Mouse (Mus musculus): Measurements from ENCODE around the gene Cdh13. TPM values are rescaled to one million over a fixed set of nuclear protein-coding genes. Genes with fewer than 3 reads are reported as not detected.

The Cdh13 gene
- polyA plus RNA-seq, 1 experiment from 2014 or later, result 18.5 TPM

- Histone ChIP-seq H3K9ac (ENCODE audit: low read length) (no peak overlapping the region), H3K4me2 (replicated peaks; ENCODE audit: low read depth) (no peak overlapping the region), H3K27ac (replicated peaks) (no peak overlapping the region), H3K36me3 (ENCODE audit: control insufficient read depth, insufficient read depth, low read length) (no peaks in the 10 kb centered on the region), H3K4me3 (ENCODE audit: low read depth, low read length) (no peak overlapping the region), H3K27me3 (ENCODE audit: control insufficient read depth, insufficient read depth, low read length) (no peaks in the 10 kb centered on the region), H3K4me1 (replicated peaks; ENCODE audit: control insufficient read depth, insufficient read depth) (no peaks in the 10 kb centered on the region), H3K9me3 (ENCODE audit: control insufficient read depth, low read length) (no peaks in the 10 kb centered on the region)
- no peak for TF ChIP-seq CTCF (IDR thresholded peaks at IDR 0.05; ENCODE audit: low read depth)
- TF ChIP-seq EP300 (optimal IDR thresholded peaks at IDR 0.05), result no peak
- 45% methylated on average over 6 of the region's 6 CpGs for WGBS
- DNase-seq (ENCODE audit: low spot score) (no peak), ATAC-seq (ENCODE audit: low FRiP score, low TSS enrichment) (no peak)
These were observed 1039.7 kb downstream of the Cdh13 start for GRCm38 (mm10) chr8:119323215-119323614.

GRCm38 (mm10) chr8:119339546-119339945 lies 1056.0 kb downstream of the Cdh13 start:
- H3K27ac ChIP-seq (replicated peaks), result no peak overlapping the region
- ATAC-seq (ENCODE audit: low FRiP score, low TSS enrichment) (no peak), DNase-seq (ENCODE audit: low spot score) (no peak)
- no peaks in the 10 kb centered on the region for H3K4me1 ChIP-seq (replicated peaks; ENCODE audit: control insufficient read depth, insufficient read depth)
- H3K9ac ChIP-seq (ENCODE audit: low read length), result no peak overlapping the region
- TF ChIP-seq EP300 (optimal IDR thresholded peaks at IDR 0.05) (no peak), CTCF (IDR thresholded peaks at IDR 0.05; ENCODE audit: low read depth) (no peak)
- no peaks in the 10 kb centered on the region for H3K9me3 ChIP-seq (ENCODE audit: control insufficient read depth, low read length)
- no peak overlapping the region for H3K4me3 ChIP-seq (ENCODE audit: low read depth, low read length)
- H3K36me3 ChIP-seq (ENCODE audit: control insufficient read depth, insufficient read depth, low read length), result no peaks in the 10 kb centered on the region
- H3K4me2 ChIP-seq (replicated peaks; ENCODE audit: low read depth), result no peak overlapping the region
- WGBS, result 65% methylated on average over 4 of the region's 4 CpGs
- no peaks in the 10 kb centered on the region for H3K27me3 ChIP-seq (ENCODE audit: control insufficient read depth, insufficient read depth, low read length)

GRCm38 (mm10) chr8:119343606-119344005 lies 1060.1 kb downstream of the Cdh13 start:
- Histone ChIP-seq H3K9me3 (ENCODE audit: control insufficient read depth, low read length) (no peaks in the 10 kb centered on the region), H3K9ac (ENCODE audit: low read length) (no peak overlapping the region), H3K27me3 (ENCODE audit: control insufficient read depth, insufficient read depth, low read length) (no peaks in the 10 kb centered on the region), H3K4me2 (replicated peaks; ENCODE audit: low read depth) (no peak overlapping the region; the same call in 1 of the 2 replicates), H3K4me3 (ENCODE audit: low read depth, low read length) (peak overlapping the region; percentile 99; the same call in 1 of the 2 replicates), H3K36me3 (ENCODE audit: control insufficient read depth, insufficient read depth, low read length) (peaks cover 7% of the 10 kb centered on the region), H3K27ac (replicated peaks) (no peak overlapping the region), H3K4me1 (replicated peaks; ENCODE audit: control insufficient read depth, insufficient read depth) (peaks cover 3% of the 10 kb centered on the region; the same call in 1 of the 2 replicates)
- DNase-seq (ENCODE audit: low spot score), result no peak
- ATAC-seq (ENCODE audit: low FRiP score, low TSS enrichment), result no peak
- WGBS, result 78% methylated on average over 3 of the region's 3 CpGs
- TF ChIP-seq EP300 (optimal IDR thresholded peaks at IDR 0.05) (no peak), CTCF (IDR thresholded peaks at IDR 0.05; ENCODE audit: low read depth) (no peak)

- peak within 1 kb of the TSS; percentile 99 for H3K4me3 ChIP-seq (ENCODE audit: low read depth, low read length)
- peaks cover 14% of the 10 kb centered on the region for H3K36me3 ChIP-seq (ENCODE audit: control insufficient read depth, insufficient read depth, low read length)
- H3K4me1 ChIP-seq (replicated peaks; ENCODE audit: control insufficient read depth, insufficient read depth), result peaks cover 3% of the 10 kb centered on the region; the same call in 1 of the 2 replicates
- ATAC-seq (ENCODE audit: low FRiP score, low TSS enrichment) (peak; percentile 99), DNase-seq (ENCODE audit: low spot score) (peak; percentile 97)
- H3K4me2 ChIP-seq (replicated peaks; ENCODE audit: low read depth), result peak within 1 kb of the TSS; percentile 86
- H3K27ac ChIP-seq (replicated peaks), result peak within 1 kb of the TSS; percentile 69; the same call in 1 of the 2 replicates
- H3K9ac ChIP-seq (ENCODE audit: low read length), result peak within 1 kb of the TSS; percentile 95
- 2% methylated on average over 42 of the region's 52 CpGs for WGBS
- H3K9me3 ChIP-seq (ENCODE audit: control insufficient read depth, low read length), result no peaks in the 10 kb centered on the region
- TF ChIP-seq EP300 (optimal IDR thresholded peaks at IDR 0.05) (no peak), CTCF (IDR thresholded peaks at IDR 0.05; ENCODE audit: low read depth) (no peak)
- no peaks in the 10 kb centered on the region for H3K27me3 ChIP-seq (ENCODE audit: control insufficient read depth, insufficient read depth, low read length)
These were observed 1060.8 kb downstream of the Cdh13 start, which contains the start of gene Hsbp1 for GRCm38 (mm10) chr8:119344190-119344856. TSS of gene Hsbp1 (plus strand) at chr8:119344488.

GRCm38 (mm10) chr8:119345029-119345682 lies 1061.6 kb downstream of the Cdh13 start:
- no peaks in the 10 kb centered on the region for H3K9me3 ChIP-seq (ENCODE audit: control insufficient read depth, low read length)
- peaks cover 17% of the 10 kb centered on the region for H3K36me3 ChIP-seq (ENCODE audit: control insufficient read depth, insufficient read depth, low read length)
- peak; percentile 44 for TF ChIP-seq CTCF (IDR thresholded peaks at IDR 0.05; ENCODE audit: low read depth)
- TF ChIP-seq EP300 (optimal IDR thresholded peaks at IDR 0.05), result no peak
- no peak overlapping the region for H3K27ac ChIP-seq (replicated peaks)
- ATAC-seq (ENCODE audit: low FRiP score, low TSS enrichment) (no peak), DNase-seq (ENCODE audit: low spot score) (no peak)
- WGBS, result 44% methylated on average over 22 of the region's 22 CpGs
- peak overlapping the region; percentile 86 for H3K4me2 ChIP-seq (replicated peaks; ENCODE audit: low read depth)
- no peaks in the 10 kb centered on the region for H3K27me3 ChIP-seq (ENCODE audit: control insufficient read depth, insufficient read depth, low read length)
- peaks cover 3% of the 10 kb centered on the region; the same call in 1 of the 2 replicates for H3K4me1 ChIP-seq (replicated peaks; ENCODE audit: control insufficient read depth, insufficient read depth)
- peak overlapping the region; percentile 95 for H3K9ac ChIP-seq (ENCODE audit: low read length)
- peak overlapping the region; percentile 99 for H3K4me3 ChIP-seq (ENCODE audit: low read depth, low read length)

GRCm38 (mm10) chr8:119345683-119346075 lies 1062.1 kb downstream of the Cdh13 start:
- no peaks in the 10 kb centered on the region for H3K27me3 ChIP-seq (ENCODE audit: control insufficient read depth, insufficient read depth, low read length)
- no peak overlapping the region for H3K27ac ChIP-seq (replicated peaks)
- DNase-seq (ENCODE audit: low spot score) (no peak), ATAC-seq (ENCODE audit: low FRiP score, low TSS enrichment) (no peak)
- peaks cover 3% of the 10 kb centered on the region; the same call in 1 of the 2 replicates for H3K4me1 ChIP-seq (replicated peaks; ENCODE audit: control insufficient read depth, insufficient read depth)
- H3K9me3 ChIP-seq (ENCODE audit: control insufficient read depth, low read length), result no peaks in the 10 kb centered on the region
- 82% methylated on average over 15 of the region's 15 CpGs for WGBS
- no peak overlapping the region for H3K4me3 ChIP-seq (ENCODE audit: low read depth, low read length)
- TF ChIP-seq EP300 (optimal IDR thresholded peaks at IDR 0.05), result no peak
- peak; percentile 39 for TF ChIP-seq CTCF (IDR thresholded peaks at IDR 0.05; ENCODE audit: low read depth)
- peaks cover 17% of the 10 kb centered on the region for H3K36me3 ChIP-seq (ENCODE audit: control insufficient read depth, insufficient read depth, low read length)
- H3K9ac ChIP-seq (ENCODE audit: low read length), result no peak overlapping the region; the same call in 1 of the 2 replicates
- H3K4me2 ChIP-seq (replicated peaks; ENCODE audit: low read depth), result peak overlapping the region; percentile 86; the same call in 1 of the 2 replicates

All from stomach, postnatal 0 days (tissue).